In the genomic region with DNA sequence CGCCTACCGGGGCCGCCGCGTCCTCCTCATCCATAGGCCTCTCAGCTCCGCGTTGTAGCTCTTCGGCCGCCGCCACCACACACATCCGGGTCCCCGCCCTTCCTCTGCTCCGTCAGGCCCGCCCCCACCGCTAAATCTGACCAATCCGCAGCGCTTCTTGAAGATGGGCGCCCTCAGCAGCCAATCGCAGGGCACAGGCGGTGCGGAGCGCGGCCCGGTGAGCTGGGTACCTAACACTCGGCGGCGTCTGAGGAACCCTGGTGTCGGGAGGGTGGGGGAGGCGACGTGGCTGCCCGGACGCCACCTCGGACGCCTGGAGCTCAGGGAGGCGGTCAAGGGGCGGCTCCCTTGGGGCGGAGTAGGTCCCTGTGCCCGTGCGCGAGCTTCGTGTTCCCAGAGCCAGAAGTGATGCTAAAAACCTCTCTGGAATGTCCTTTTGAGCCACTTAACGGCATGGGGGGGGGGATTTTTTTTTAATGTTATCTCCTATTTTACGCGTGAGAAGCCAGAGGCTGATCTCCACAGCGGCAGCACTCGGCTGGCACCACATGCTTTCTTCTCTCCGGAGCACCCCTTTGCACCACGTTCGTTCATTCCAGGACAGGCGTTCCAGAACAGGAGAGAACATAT, we compare ENCODE assay signal across 8 mouse cellular contexts. TPM values are rescaled to one million over a fixed set of nuclear protein-coding genes. Genes with fewer than 3 reads are reported as not detected.
A peak's percentile ranks its signal among the peaks of the same experiment; 100 is the strongest.
DNase-seq lines count a peak whose midpoint lies in the region; ATAC-seq and TF ChIP-seq lines count a peak whose summit lies in the region.

A gene (minus strand): TSS at position 106 of the 630 bp plus-strand sequence.

- no peaks in the 10 kb centered on the region for H3K9me3 ChIP-seq in hindbrain, embryonic 13.5 days

- H3K4me1 ChIP-seq in hindbrain, embryonic 13.5 days (replicated peaks): peaks cover 21% of the 10 kb centered on the region

- peak within 1 kb of the TSS; percentile 86 for H3K4me3 ChIP-seq in hindbrain, embryonic 13.5 days

- POLR2A ChIA-PET in Patski (lab: Charles Lee): interaction anchor here (0.6 to 1.0 kb wide), 2 partner anchors 9 to 24 kb away, joined by 4 to 5 read pairs; no protein-coding TSS in a partner anchor

- peak within 1 kb of the TSS; percentile 85 for H3K4me2 ChIP-seq in hindbrain, embryonic 13.5 days

- in situ Hi-C loops in Patski (cut with MboI; ENCODE audit: low pct_unique_long_range_greater_than_20kb): no loop called here

- TF ChIP-seq CTCF in Patski (IDR thresholded peaks at IDR 0.05): no peak

- peak within 1 kb of the TSS; percentile 95 for H3K9ac ChIP-seq in hindbrain, embryonic 13.5 days

- CTCF ChIA-PET in Patski (lab: Charles Lee): interaction anchor here (0.6 to 1.4 kb wide), 5 partner anchors 12 to 89 kb away, joined by 3 to 5 read pairs (median 3); no protein-coding TSS in a partner anchor

- H3K27me3 ChIP-seq in Patski: no peaks in the 10 kb centered on the region
- H3K27me3 ChIP-seq in hindbrain, embryonic 13.5 days: no peaks in the 10 kb centered on the region

- peak; percentile 69 for DNase-seq in Patski (ENCODE audit: low read depth, low spot score)
- peak; percentile 99 for DNase-seq in cerebellum, postnatal 14 days
- DNase-seq in frontal cortex, postnatal 14 days (ENCODE audit: low spot score in 2 of 2): peak; percentile 94 to 97
- DNase-seq in layer of hippocampus, postnatal 25 days (ENCODE audit: extremely low spot score in 1 of 2, low spot score in 1 of 2): peak; percentile 97 to 99
- DNase-seq in lung, postnatal 25 days (ENCODE audit: low spot score): peak; percentile 96
- peak; percentile 96 for DNase-seq in retina, embryonic 14.5 days (ENCODE audit: low spot score)
- peak; percentile 98 for DNase-seq in thymus, postnatal 4 days

- H3K27ac ChIP-seq in hindbrain, embryonic 13.5 days: peak within 1 kb of the TSS; percentile 90

- peaks cover 19% of the 10 kb centered on the region for H3K36me3 ChIP-seq in hindbrain, embryonic 13.5 days

- ATAC-seq in Patski: peak; percentile 99
- ATAC-seq in hindbrain, embryonic 13.5 days (ENCODE audit: low FRiP score): peak; percentile 100

- under 1% methylated on average over 45 of the region's 50 CpGs for WGBS in hindbrain, embryonic 13.5 days

RNA-seq across cellular contexts. Expression of the gene that starts here (rescaled TPM):
- polyA plus RNA-seq in Patski (2021): 47.4 TPM
- polyA plus RNA-seq in hindbrain, embryonic 13.5 days (2015; fragmentation: Nextera tagmentation; extraction: Ambion mirVana): 50.8 and 57.4 TPM in 2 replicates
- 100 to 1,000 TPM; 149 to 154 TPM for total RNA-seq in layer of hippocampus, postnatal 25 days (2021)

Comparison
In these comparisons a context has a peak if more than half of its experiments do, and no peak if none do; other contexts are left out.
1. Peak in every context shown above with its lines: DNase-seq, ATAC-seq, H3K4me3 ChIP-seq and H3K27ac ChIP-seq.